Mouse (Mus musculus): Measurements from ENCODE around the gene Thap11. TPM values are rescaled to one million over a fixed set of nuclear protein-coding genes. Genes with fewer than 3 reads are reported as not detected.

The Thap11 gene
- total RNA-seq, 2 experiments from 2014 or later = 42.6 to 48.9 TPM

DNA sequence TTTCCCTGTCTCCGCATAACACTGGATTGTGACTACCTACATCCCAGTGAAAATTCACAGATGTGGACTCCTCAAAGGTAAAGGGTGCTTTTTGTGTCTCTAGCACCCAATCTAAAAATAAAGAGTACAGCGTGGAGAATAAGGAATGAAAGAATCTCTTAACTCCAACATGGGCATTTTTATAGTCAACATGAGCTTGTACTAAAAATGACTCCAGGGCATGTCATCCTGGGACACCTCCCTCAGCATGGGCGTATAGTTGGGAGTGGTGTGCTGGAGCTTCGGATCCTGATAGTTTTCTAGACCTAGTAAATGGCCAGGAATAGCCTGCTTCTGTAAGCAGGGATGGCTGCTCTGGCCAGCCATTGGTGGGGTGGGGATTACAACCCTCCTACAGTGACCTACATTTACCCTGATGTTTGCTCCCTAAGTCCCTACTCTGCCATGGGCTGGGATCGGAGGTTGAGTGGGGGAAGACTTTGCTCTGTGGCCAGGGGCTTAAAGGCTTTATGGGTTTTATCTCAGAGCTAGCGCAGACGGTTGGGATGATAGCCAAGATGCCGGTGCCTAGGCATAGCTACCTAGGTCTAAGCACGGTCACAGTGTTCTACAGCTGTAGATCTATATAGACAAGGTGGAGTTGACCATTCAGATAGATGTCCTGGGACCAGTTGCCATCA lies 43.0 kb downstream of the Thap11 start:
- no peak for ATAC-seq (ENCODE audit: poor library complexity, severe bottlenecking)

DNA sequence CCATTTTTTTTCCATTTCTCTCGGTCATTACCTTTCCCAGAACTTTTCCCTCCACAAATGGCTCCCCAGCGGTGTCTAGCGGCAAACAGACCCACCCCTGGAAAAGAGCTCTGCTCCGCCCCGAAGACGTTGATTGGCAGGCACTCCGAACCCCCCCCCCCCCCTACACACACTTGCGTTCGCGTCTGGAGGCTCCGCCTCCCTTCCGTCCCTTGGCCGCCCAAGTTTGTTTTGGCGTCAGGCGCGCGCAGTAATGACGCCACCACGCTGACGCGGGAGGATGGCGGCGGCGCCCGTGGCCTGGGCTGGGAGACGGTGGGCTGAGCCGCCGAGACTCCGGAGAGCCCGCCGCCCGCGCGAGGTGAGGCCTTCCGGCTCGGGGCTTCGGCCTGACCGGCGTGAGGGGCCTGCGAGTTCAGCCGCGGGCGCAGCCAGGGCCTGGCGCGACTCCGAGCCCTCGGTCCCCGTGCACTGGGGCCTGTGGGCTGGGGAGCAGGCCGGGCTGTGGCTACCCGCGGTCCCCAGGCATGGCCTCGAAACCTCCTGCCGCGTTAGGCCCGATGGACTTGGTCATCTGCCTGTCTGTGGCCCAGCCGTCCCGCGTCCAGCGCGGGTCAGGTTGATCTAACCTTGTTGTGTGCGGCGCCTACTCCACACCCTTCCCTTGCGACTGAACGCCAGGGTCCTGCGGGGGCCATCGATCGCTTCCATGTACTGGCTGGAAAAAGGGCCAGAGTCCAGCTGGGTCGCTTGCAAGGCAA lies 45.4 kb downstream of the Thap11 start, which contains the start of gene Pskh1:
Pskh1 (plus strand) TSS at position 262 of the 761 bp plus-strand sequence.
- peak; percentile 98 for ATAC-seq (ENCODE audit: poor library complexity, severe bottlenecking)

DNA sequence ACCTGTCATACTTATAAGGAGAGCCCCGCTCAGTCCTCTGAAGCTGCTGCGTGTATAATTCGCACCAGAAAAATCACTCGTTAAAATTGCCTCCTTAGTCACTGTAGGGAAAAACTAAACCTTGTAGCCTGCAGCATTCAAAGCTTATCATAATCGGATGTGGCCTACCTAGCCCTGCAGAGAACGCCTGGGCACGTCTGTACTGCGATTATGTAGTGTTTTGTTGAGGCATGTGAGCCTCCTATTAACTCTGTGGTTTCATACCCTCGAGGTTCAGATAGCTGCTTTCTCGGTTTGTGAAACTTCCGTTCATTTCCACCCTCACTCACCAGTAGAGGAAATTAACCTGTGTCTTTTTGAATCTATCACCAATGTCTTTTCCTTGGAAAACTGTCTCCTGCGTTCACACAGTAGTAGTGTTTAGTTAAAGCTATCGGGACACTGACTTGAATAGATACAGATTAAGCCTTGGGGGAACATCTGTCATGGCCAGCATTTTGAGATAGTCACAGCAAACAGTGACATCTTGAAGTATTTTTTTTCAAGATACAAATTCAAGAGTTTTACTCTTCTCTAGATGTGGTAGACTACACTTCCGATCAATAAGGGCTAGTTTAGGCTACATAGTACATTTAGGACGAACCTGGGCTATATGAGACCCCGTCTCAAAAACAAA lies 46.1 kb downstream of the Thap11 start:
- peak; percentile 41 for ATAC-seq (ENCODE audit: poor library complexity, severe bottlenecking)

Other genes with a start within 250 kb of the Thap11 start
- gene Ripor1, start 249.9 kb upstream of the Thap11 start, total RNA-seq (2015) = 13.5 and 16.9 TPM in 2 replicates
- 1.6 and 2.6 TPM in 2 replicates for gene Ripor1, start 249.9 kb upstream of the Thap11 start, total RNA-seq (2017)
- gene Ctcf, start 218.6 kb upstream of the Thap11 start, total RNA-seq (2015) = 97.0 and 98.3 TPM in 2 replicates
- 101 and 124 TPM in 2 replicates for gene Ctcf, start 218.6 kb upstream of the Thap11 start, total RNA-seq (2017)
- gene Agrp, start 217.7 kb upstream of the Thap11 start, total RNA-seq (2015) = not detected in 2 replicates
- not detected in 2 replicates for gene Agrp, start 217.7 kb upstream of the Thap11 start, total RNA-seq (2017)
- 0.67 and 1.6 TPM in 2 replicates for gene Carmil2, start 168.9 kb upstream of the Thap11 start, total RNA-seq (2015)
- 0.70 and 1.3 TPM in 2 replicates for gene Carmil2, start 168.9 kb upstream of the Thap11 start, total RNA-seq (2017)
- 20.4 and 28.0 TPM in 2 replicates for gene Acd, start 154.0 kb upstream of the Thap11 start, total RNA-seq (2015)
- 10.6 and 12.3 TPM in 2 replicates for gene Acd, start 154.0 kb upstream of the Thap11 start, total RNA-seq (2017)
- 6.6 and 7.7 TPM in 2 replicates for gene Pard6a, start 154.0 kb upstream of the Thap11 start, total RNA-seq (2015)
- gene Pard6a, start 154.0 kb upstream of the Thap11 start, total RNA-seq (2017) = 9.1 and 22.2 TPM in 2 replicates
- gene 4933405L10Rik, start 147.5 kb upstream of the Thap11 start, total RNA-seq (2015) = not detected in 2 replicates
- not detected in 2 replicates for gene 4933405L10Rik, start 147.5 kb upstream of the Thap11 start, total RNA-seq (2017)
- 5.9 and 7.5 TPM in 2 replicates for gene Enkd1, start 146.9 kb upstream of the Thap11 start, total RNA-seq (2015)
- 5.3 and 5.6 TPM in 2 replicates for gene Enkd1, start 146.9 kb upstream of the Thap11 start, total RNA-seq (2017)
- 0.14 and 0.16 TPM in 2 replicates for gene Gfod2, start 96.5 kb upstream of the Thap11 start, total RNA-seq (2015)
- gene Gfod2, start 96.5 kb upstream of the Thap11 start, total RNA-seq (2017) = 0.08 TPM in 1 of 2 replicates, not detected in the other
- gene Ranbp10, start 27.8 kb upstream of the Thap11 start, total RNA-seq (2015) = 10.2 and 10.5 TPM in 2 replicates
- 6.4 and 7.0 TPM in 2 replicates for gene Ranbp10, start 27.8 kb upstream of the Thap11 start, total RNA-seq (2017)
- gene Tsnaxip1, start 27.4 kb upstream of the Thap11 start, total RNA-seq (2015) = not detected in 2 replicates
- not detected in 2 replicates for gene Tsnaxip1, start 27.4 kb upstream of the Thap11 start, total RNA-seq (2017)
- gene Cenpt, start 1.9 kb upstream of the Thap11 start, total RNA-seq (2015) = 12.4 and 18.3 TPM in 2 replicates
- 16.7 and 25.0 TPM in 2 replicates for gene Cenpt, start 1.9 kb upstream of the Thap11 start, total RNA-seq (2017)
- gene Nutf2, start 5.4 kb downstream of the Thap11 start, total RNA-seq (2015) = 103 and 117 TPM in 2 replicates
- gene Nutf2, start 5.4 kb downstream of the Thap11 start, total RNA-seq (2017) = 40.9 and 54.5 TPM in 2 replicates
- 12.0 and 12.2 TPM in 2 replicates for gene Edc4, start 25.7 kb downstream of the Thap11 start, total RNA-seq (2015)
- gene Edc4, start 25.7 kb downstream of the Thap11 start, total RNA-seq (2017) = 23.8 and 27.5 TPM in 2 replicates
- 0.42 TPM in 1 of 2 replicates, not detected in the other for gene Nrn1l, start 38.4 kb downstream of the Thap11 start, total RNA-seq (2015)
- not detected in 2 replicates for gene Nrn1l, start 38.4 kb downstream of the Thap11 start, total RNA-seq (2017)
- 8.6 and 9.7 TPM in 2 replicates for gene Pskh1, start 45.3 kb downstream of the Thap11 start, total RNA-seq (2015)
- gene Pskh1, start 45.3 kb downstream of the Thap11 start, total RNA-seq (2017) = 10.7 and 13.3 TPM in 2 replicates
- 1.3 and 2.0 TPM in 2 replicates for gene Ctrl, start 78.7 kb downstream of the Thap11 start, total RNA-seq (2015)
- gene Ctrl, start 78.7 kb downstream of the Thap11 start, total RNA-seq (2017) = 0.55 and 1.1 TPM in 2 replicates
- gene Psmb10, start 83.3 kb downstream of the Thap11 start, total RNA-seq (2015) = 164 and 185 TPM in 2 replicates
- 56.1 and 63.6 TPM in 2 replicates for gene Psmb10, start 83.3 kb downstream of the Thap11 start, total RNA-seq (2017)
- 0.23 TPM in 1 of 2 replicates, not detected in the other for gene Lcat, start 88.2 kb downstream of the Thap11 start, total RNA-seq (2015)
- gene Lcat, start 88.2 kb downstream of the Thap11 start, total RNA-seq (2017) = 0.45 TPM in 1 of 2 replicates, not detected in the other
- gene Slc12a4, start 111.0 kb downstream of the Thap11 start, total RNA-seq (2015) = 2.9 and 5.9 TPM in 2 replicates
- gene Slc12a4, start 111.0 kb downstream of the Thap11 start, total RNA-seq (2017) = 2.1 and 9.4 TPM in 2 replicates
- not detected in 2 replicates for gene Dpep3, start 124.3 kb downstream of the Thap11 start, total RNA-seq (2015)
- gene Dpep3, start 124.3 kb downstream of the Thap11 start, total RNA-seq (2017) = not detected in 2 replicates
- gene Dus2, start 136.2 kb downstream of the Thap11 start, total RNA-seq (2015) = 3.8 and 4.3 TPM in 2 replicates
- gene Dus2, start 136.2 kb downstream of the Thap11 start, total RNA-seq (2017) = 6.0 and 6.9 TPM in 2 replicates
- 0.20 TPM in 1 of 2 replicates, not detected in the other for gene Dpep2nb, start 150.8 kb downstream of the Thap11 start, total RNA-seq (2015)
- not detected in 2 replicates for gene Dpep2nb, start 150.8 kb downstream of the Thap11 start, total RNA-seq (2017)
- 8.8 and 9.6 TPM in 2 replicates for gene Ddx28, start 156.8 kb downstream of the Thap11 start, total RNA-seq (2015)
- gene Ddx28, start 156.8 kb downstream of the Thap11 start, total RNA-seq (2017) = 13.7 and 13.9 TPM in 2 replicates
- gene Nfatc3, start 203.7 kb downstream of the Thap11 start, total RNA-seq (2015) = 104 and 108 TPM in 2 replicates
- 26.5 and 38.4 TPM in 2 replicates for gene Nfatc3, start 203.7 kb downstream of the Thap11 start, total RNA-seq (2017)

All from megakaryocyte, adult 5-6 weeks (primary cell).